Mouse (Mus musculus) embryo, embryonic 10.5 days (tissue): ENCODE results near the gene Gsdma2.

Source experiments
- DNase-seq: peaks from one replicate; pipeline ENCODE4 v3.0.0-alpha.2; 2015; ENCODE audit warnings: low spot score

Gsdma2 gene

GRCm38 (mm10) chr11:98701213-98701670 is 54.7 kb downstream of the Gsdma2 start, which contains the start of gene Csf3:
Csf3 (plus strand) TSS chr11:98701263.
- DNase-seq, result no peak

- no peak for DNase-seq
These were observed 55.8 kb downstream of the Gsdma2 start for GRCm38 (mm10) chr11:98702323-98702722.

GRCm38 (mm10) chr11:98705021-98705420 is 58.5 kb downstream of the Gsdma2 start:
- no peak for DNase-seq
